Mouse (Mus musculus) heart, postnatal 25 days (tissue): ENCODE results near the gene Usp49. TPM values are rescaled to one million over a fixed set of nuclear protein-coding genes. Genes with fewer than 3 reads are reported as not detected.

Experiments used
- DNase-seq: peaks from one replicate; pipeline ENCODE4 v3.0.0; 2022; ENCODE audit warnings: low spot score
- intact Hi-C: fragments of 180-260 bp; cut with DNase I; formaldehyde crosslinking; loops from one replicate; pipeline ENCODE4 v1.15.1; 2025
- total RNA-seq, 2 experiments: library from RNA; stranded (reverse); gene quantifications; 2 replicates each; pipeline ENCODE4 v1.2.3; 2021

Usp49 gene
- total RNA-seq, 2 experiments from 2014 or later, result 3.3 to 4.0 TPM

DNA sequence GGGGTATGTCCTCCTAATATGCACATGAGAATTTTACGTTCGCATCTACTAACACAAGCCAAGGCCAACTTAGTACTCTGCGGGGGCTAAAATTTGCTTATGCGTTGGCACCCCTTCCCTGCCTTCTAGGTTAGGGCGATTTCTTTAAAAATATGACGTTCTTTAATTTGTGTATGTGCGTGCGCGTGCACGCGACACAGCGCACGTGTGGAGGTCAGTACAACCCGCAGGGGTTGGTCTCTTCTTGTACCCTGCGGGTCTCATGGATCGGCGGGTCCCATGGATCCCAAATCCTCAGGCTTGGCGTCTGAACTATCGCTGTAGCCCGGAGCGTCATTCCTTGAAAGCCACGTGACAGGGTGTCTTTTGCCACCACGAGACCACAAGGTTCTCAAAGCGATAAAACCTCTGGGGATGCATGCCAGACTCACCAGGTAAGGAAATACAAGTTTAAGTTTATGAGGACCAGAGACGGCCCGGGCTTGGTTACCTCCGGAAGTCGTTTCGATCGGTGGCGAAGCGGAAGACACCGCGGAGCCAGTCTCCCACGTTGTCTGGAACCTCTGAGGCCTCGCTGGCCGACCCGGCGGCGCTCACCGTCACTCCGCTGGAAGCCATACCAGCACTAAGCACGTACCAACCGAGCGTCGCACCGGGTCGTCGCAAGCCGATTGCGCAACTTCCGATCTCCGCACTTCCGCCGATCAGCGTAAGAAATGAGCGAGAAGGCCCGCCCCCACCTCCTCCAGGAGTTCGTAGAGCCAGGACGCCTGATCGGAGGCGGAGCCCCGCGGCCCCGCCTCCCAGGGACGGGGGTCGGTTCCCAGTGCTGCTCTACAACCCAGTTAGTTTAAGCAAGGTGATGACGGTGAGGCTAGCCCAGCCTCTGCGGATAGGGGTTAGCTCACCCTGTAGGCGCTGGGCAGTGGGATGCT, 57.2 kb downstream of the Usp49 start:
- intact Hi-C loops, result loop anchor here (10.0 kb wide), 1 partner anchor 283 kb away; the partner anchor contains the start of gene Guca1a
- DNase-seq, result peak; percentile 89

DNA sequence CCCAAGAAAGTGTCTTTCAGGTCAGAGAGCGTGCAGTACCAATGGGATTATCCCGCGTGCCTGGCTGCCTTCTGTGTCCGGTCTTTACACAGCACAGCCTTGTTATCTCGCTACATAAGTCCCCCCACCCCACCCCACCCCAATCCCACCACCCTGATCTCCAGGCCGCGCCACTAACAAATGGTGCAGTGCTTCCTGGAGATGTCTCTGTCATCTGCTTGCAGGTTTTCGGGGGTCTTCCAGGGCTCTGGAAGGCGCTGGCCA, 57.8 kb downstream of the Usp49 start, which contains the start of gene Tomm6:
TSS of gene Tomm6 (minus strand) at position 43 of the 264 bp plus-strand sequence.
- intact Hi-C loops, result loop anchor here (10.0 kb wide), 1 partner anchor 283 kb away; the partner anchor contains the start of gene Guca1a
- no peak for DNase-seq

- intact Hi-C loops, result loop anchor here (10.0 kb wide), 1 partner anchor 284 kb away; the partner anchor contains the start of gene Guca1a
- peak; percentile 58 for DNase-seq
Observed at GRCm38 (mm10) chr17:47688608-47689575, 58.4 kb downstream of the Usp49 start, which contains the start of gene Frs3. Frs3 (plus strand) TSS chr17:47689030.

- DNase-seq, result no peak
- intact Hi-C loops, result loop anchor here (5.0 to 10.0 kb wide), 2 partner anchors 178 to 285 kb away; partner anchors contain the start of gene Guca1a
Observed at GRCm38 (mm10) chr17:47689894-47690293, 59.4 kb downstream of the Usp49 start.

DNA sequence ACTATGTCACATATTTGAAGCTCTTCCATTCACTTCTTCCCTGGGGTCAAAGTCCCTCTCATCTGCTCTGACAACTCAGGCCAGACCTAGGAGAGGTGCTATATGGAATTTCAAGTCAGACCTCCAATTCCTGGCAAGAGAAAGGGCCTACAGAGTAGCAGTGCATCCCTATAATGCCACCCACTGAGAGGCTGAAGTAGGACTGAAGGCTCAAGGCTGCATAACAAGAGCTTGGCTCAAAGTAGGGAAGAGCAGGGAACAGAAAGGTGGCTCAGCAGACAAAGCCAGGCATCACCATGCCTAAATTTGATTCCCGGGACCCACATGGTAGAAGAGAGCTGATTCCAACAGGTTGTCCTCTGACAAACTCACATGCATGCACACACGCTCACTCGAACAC, 61.2 kb downstream of the Usp49 start:
- DNase-seq, result no peak
- intact Hi-C loops, result loop anchor here (5.0 kb wide), 1 partner anchor 179 kb away; no protein-coding TSS in a partner anchor

GRCm38 (mm10) chr17:47693671-47694441, 63.4 kb downstream of the Usp49 start:
- DNase-seq, result peak; percentile 39
- intact Hi-C loops, result loop anchor here (5.0 kb wide), 1 partner anchor 182 kb away; no protein-coding TSS in a partner anchor

GRCm38 (mm10) chr17:47694442-47694502, 63.8 kb downstream of the Usp49 start, which contains the start of gene Gm21981:
Gm21981 (minus strand) TSS chr17:47694455.
- intact Hi-C loops, result loop anchor here (5.0 kb wide), 1 partner anchor 182 kb away; no protein-coding TSS in a partner anchor
- DNase-seq, result no peak

GRCm38 (mm10) chr17:47694503-47695336, 64.2 kb downstream of the Usp49 start, which contains the start of gene Prickle4:
Prickle4 (minus strand) TSS chr17:47694736.
- peak; percentile 93 for DNase-seq
- intact Hi-C loops, result loop anchor here (5.0 kb wide), 1 partner anchor 182 kb away; no protein-coding TSS in a partner anchor

DNA sequence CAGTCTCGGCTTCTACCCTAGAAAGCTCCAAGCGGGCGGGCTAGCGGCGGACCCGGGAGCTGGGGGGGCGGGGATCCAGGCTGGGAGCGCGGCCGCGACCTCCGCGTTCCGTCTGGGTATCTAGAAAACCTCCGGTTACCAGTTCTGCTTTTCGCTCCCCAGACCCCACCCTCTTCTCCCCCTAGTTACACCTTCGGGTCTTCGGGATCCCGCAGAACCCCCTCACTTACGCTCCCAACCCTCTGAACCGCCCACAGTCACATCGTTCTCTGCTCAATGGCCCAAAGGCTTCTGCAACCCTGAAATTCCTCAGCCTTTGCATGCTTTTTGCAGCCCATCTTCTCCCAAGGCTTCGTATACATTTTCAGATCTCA, 64.8 kb downstream of the Usp49 start:
- intact Hi-C loops, result no loop called here
- DNase-seq, result no peak

- intact Hi-C loops, result no loop called here
- no peak for DNase-seq
Observed at GRCm38 (mm10) chr17:47698156-47698555, 67.7 kb downstream of the Usp49 start.

- no peak for DNase-seq
- intact Hi-C loops, result no loop called here
Observed at GRCm38 (mm10) chr17:47699055-47699454, 68.6 kb downstream of the Usp49 start.

GRCm38 (mm10) chr17:47701793-47702192, 71.3 kb downstream of the Usp49 start:
- DNase-seq, result no peak
- intact Hi-C loops, result no loop called here

GRCm38 (mm10) chr17:47702548-47703345, 72.3 kb downstream of the Usp49 start:
- DNase-seq, result no peak
- intact Hi-C loops, result no loop called here

GRCm38 (mm10) chr17:47703556-47703955, 73.1 kb downstream of the Usp49 start:
- DNase-seq, result no peak
- intact Hi-C loops, result no loop called here

DNA sequence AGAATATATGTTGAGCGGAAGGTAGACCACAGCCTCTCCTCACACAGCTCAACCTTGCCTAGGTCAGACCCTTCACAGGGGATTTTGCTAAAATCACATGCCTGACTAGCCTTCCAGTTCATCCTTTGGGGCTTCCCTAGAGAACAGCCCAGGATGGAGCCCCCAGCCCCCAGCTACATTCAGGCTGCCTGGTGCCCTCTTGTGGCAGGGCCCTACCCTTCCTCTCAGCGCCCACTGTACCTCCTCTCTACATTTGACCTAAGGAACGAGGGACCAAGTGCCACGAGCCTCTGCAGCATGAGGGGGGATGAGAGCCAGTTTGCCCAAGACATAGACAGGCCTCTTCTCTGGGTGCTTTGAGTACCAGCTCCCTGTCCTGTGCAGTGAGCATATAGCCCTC, 74.2 kb downstream of the Usp49 start:
- intact Hi-C loops, result no loop called here
- DNase-seq, result no peak

DNA sequence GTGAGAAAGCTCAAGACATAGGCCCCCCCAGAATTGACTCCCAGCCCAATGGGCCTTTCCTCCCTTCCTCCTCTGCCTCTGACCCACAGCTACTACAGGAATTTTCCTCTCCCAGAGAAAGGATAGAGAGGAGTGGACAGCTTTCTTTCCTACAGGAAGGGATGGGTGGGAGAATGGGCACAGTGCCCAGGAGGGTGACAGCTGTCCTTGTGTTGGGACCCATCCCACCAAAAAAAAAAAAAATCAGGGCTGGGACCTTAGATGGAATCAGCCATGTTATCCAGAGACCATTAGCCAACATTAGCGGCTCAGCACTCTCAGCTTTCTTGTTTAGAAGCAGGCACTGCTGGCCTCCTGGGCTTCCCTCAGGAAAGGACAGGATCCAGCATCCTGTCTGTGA, 75.7 kb downstream of the Usp49 start:
- DNase-seq, result no peak
- intact Hi-C loops, result no loop called here

- intact Hi-C loops, result no loop called here
- DNase-seq, result no peak
Observed at GRCm38 (mm10) chr17:47707961-47708360, 77.5 kb downstream of the Usp49 start.

- intact Hi-C loops, result no loop called here
- DNase-seq, result no peak
Observed at GRCm38 (mm10) chr17:47708972-47709371, 78.5 kb downstream of the Usp49 start.
